ENCODE assay signal across 25 mouse cellular contexts in the genomic region with DNA sequence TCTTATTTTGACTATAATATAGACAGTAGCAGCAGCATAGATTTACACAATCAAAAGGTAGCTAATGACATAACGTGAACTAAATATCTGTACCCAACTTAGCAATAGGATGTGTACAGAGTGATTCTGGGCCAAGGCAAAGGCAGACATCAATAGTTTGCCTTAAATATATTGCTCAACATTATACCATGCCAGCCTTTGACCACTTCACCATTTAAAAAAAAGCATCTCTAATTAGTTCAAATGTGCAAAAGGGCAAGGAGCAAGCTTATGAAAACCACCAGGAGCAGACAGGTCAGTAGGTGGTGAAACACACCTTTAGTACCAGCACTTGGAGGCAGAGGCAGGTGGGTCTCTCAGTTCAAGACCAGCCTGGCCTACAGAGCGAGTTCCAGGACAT. TPM values are rescaled to one million over a fixed set of nuclear protein-coding genes. Genes with fewer than 3 reads are reported as not detected.
DNase-seq lines count a peak whose midpoint lies in the region; ATAC-seq and TF ChIP-seq lines count a peak whose summit lies in the region.
"Had no signal": no experiment of that assay in that cellular context is flagged by ENCODE, and none has a peak within 500 bp of the region (broad histone marks: within the 10 kb centered on the region; RNA-seq: fewer than 3 reads in every experiment).

No protein-coding gene starts in this region.

- no peaks in the 10 kb centered on the region for H3K27me3 ChIP-seq in intestine, postnatal 0 days (replicated peaks; ENCODE audit: control insufficient read depth, insufficient read depth, low read length)
- H3K27me3 ChIP-seq in intestine, embryonic 15.5 days (replicated peaks), result no peaks in the 10 kb centered on the region
- H3K27me3 ChIP-seq in liver, adult 2 months (ENCODE audit: control insufficient read depth, insufficient read depth, low read length), result no peaks in the 10 kb centered on the region
- H3K27me3 ChIP-seq in liver, embryonic 12.5 days (replicated peaks), result no peaks in the 10 kb centered on the region
- H3K27me3 ChIP-seq in liver, postnatal 0 days (ENCODE audit: insufficient read depth, low read length), result no peaks in the 10 kb centered on the region
- H3K27me3 ChIP-seq: CH12.LX, Patski had no signal

- no peak for TF ChIP-seq CTCF in intestine, postnatal 0 days (IDR thresholded peaks at IDR 0.05; ENCODE audit: low read depth)
- TF ChIP-seq CTCF in liver, adult 2 months (IDR thresholded peaks at IDR 0.05; ENCODE audit: low read depth, low read length), result no peak
- TF ChIP-seq CTCF in liver, postnatal 0 days (IDR thresholded peaks at IDR 0.05; ENCODE audit: low read depth), result no peak

- no peak for TF ChIP-seq POLR2A in liver, adult 2 months (IDR thresholded peaks at IDR 0.05; ENCODE audit: extremely low read depth, insufficient read depth, low read length)

- no peak for ATAC-seq in intestine, postnatal 0 days
- no peak for ATAC-seq in intestine, embryonic 15.5 days
- ATAC-seq in liver, embryonic 12.5 days, result no peak
- ATAC-seq in liver, postnatal 0 days, result peak; percentile 35
- ATAC-seq: activated CD4-positive, CD25-positive, alpha-beta regulatory T cell, adult 4 months; CD4-positive, CD25-positive, alpha-beta regulatory T cell, adult 4 months; Patski had no signal

- peaks cover 36% of the 10 kb centered on the region for H3K36me3 ChIP-seq in intestine, postnatal 0 days (ENCODE audit: control insufficient read depth, insufficient read depth)
- H3K36me3 ChIP-seq in intestine, embryonic 15.5 days, result peaks cover 6% of the 10 kb centered on the region; the same call in 1 of the 2 replicates
- peaks cover 52% of the 10 kb centered on the region for H3K36me3 ChIP-seq in liver, adult 2 months (ENCODE audit: control insufficient read depth, insufficient read depth, low read length)
- H3K36me3 ChIP-seq in liver, embryonic 12.5 days, result peaks cover 43% of the 10 kb centered on the region
- H3K36me3 ChIP-seq in liver, postnatal 0 days (replicated peaks; ENCODE audit: insufficient read depth, low read length), result peaks cover 26% of the 10 kb centered on the region

- no peaks in the 10 kb centered on the region for H3K9me3 ChIP-seq in intestine, postnatal 0 days (ENCODE audit: control insufficient read depth)
- no peaks in the 10 kb centered on the region for H3K9me3 ChIP-seq in intestine, embryonic 15.5 days
- no peaks in the 10 kb centered on the region for H3K9me3 ChIP-seq in liver, embryonic 12.5 days (replicated peaks)
- H3K9me3 ChIP-seq in liver, postnatal 0 days (ENCODE audit: low read length), result no peaks in the 10 kb centered on the region
- H3K9me3 ChIP-seq: G1E had no signal

- peak; percentile 84 for DNase-seq in liver, adult 2 months (ENCODE audit: extremely low read depth, low read depth, low spot score)
- DNase-seq in liver, postnatal 0 days, result no peak
- no peak for DNase-seq in liver
- DNase-seq: adrenal gland, adult 2 months; adrenal gland, adult 8-10 months; adrenal gland, postnatal 10 days; adrenal gland, postnatal 14 days; adrenal gland, postnatal 25 days; adrenal gland, postnatal 36 days; B cell, adult 2 months; cerebellum, adult 11 months; cerebellum, adult 11-12 months; cerebellum, adult 18-20 months had no signal

- H3K79me2 ChIP-seq in liver, adult 2 months (ENCODE audit: control insufficient read depth, insufficient read depth, low read length), result peaks cover 16% of the 10 kb centered on the region; the same call in 1 of the 2 replicates

- H3K9ac ChIP-seq in intestine, postnatal 0 days (ENCODE audit: low read depth, low read length), result no peak overlapping the region
- no peak overlapping the region for H3K9ac ChIP-seq in intestine, embryonic 15.5 days
- H3K9ac ChIP-seq in liver, adult 2 months (ENCODE audit: low read depth, low read length), result no peak overlapping the region
- H3K9ac ChIP-seq in liver, embryonic 12.5 days, result no peak overlapping the region
- H3K9ac ChIP-seq in liver, postnatal 0 days (replicated peaks), result no peak overlapping the region

- 94% methylated on average over 2 of the region's 2 CpGs for WGBS in intestine, postnatal 0 days
- 88% methylated on average over 2 of the region's 2 CpGs for WGBS in intestine, embryonic 15.5 days
- 38% methylated on average over 2 of the region's 2 CpGs for WGBS in liver, adult 2 months
- 72% methylated on average over 2 of the region's 2 CpGs for WGBS in liver, embryonic 12.5 days (ENCODE audit: insufficient replicate concordance)
- 77% methylated on average over 2 of the region's 2 CpGs for WGBS in liver, postnatal 0 days (ENCODE audit: insufficient replicate concordance)

- no peak overlapping the region for H3K4me3 ChIP-seq in intestine, postnatal 0 days (ENCODE audit: low read depth, low read length)
- H3K4me3 ChIP-seq in intestine, embryonic 15.5 days (replicated peaks), result no peak overlapping the region
- H3K4me3 ChIP-seq in liver, adult 2 months (ENCODE audit: insufficient read depth, low read depth, low read length), result no peak overlapping the region
- no peak overlapping the region for H3K4me3 ChIP-seq in liver, embryonic 12.5 days
- H3K4me3 ChIP-seq in liver, postnatal 0 days (ENCODE audit: low read depth, low read length), result no peak overlapping the region

- 0 out of 2 replicates have a peak, but pooled peaks cover 6% of the 10 kb centered on the region for H3K4me1 ChIP-seq in intestine, postnatal 0 days (replicated peaks; ENCODE audit: control insufficient read depth, insufficient read depth, low read length)
- 0 out of 2 replicates have a peak, but pooled peaks cover 5% of the 10 kb centered on the region for H3K4me1 ChIP-seq in intestine, embryonic 15.5 days (replicated peaks)
- H3K4me1 ChIP-seq in liver, adult 2 months (ENCODE audit: control insufficient read depth, insufficient read depth, low read length), result peaks cover 37% of the 10 kb centered on the region
- H3K4me1 ChIP-seq in liver, embryonic 12.5 days, result peaks cover 21% of the 10 kb centered on the region
- H3K4me1 ChIP-seq in liver, postnatal 0 days (ENCODE audit: insufficient read depth), result peaks cover 22% of the 10 kb centered on the region

- H3K4me2 ChIP-seq in intestine, postnatal 0 days (replicated peaks; ENCODE audit: low read depth), result no peak overlapping the region
- no peak overlapping the region for H3K4me2 ChIP-seq in intestine, embryonic 15.5 days (replicated peaks)
- no peak overlapping the region for H3K4me2 ChIP-seq in liver, embryonic 12.5 days
- H3K4me2 ChIP-seq in liver, postnatal 0 days (ENCODE audit: low read depth, low read length), result no peak overlapping the region

- TF ChIP-seq EP300 in liver, postnatal 0 days (IDR thresholded peaks at IDR 0.05; ENCODE audit: low read depth), result peak; percentile 73

- H3K27ac ChIP-seq in intestine, postnatal 0 days (ENCODE audit: low read depth, low read length), result peak overlapping the region; percentile 15; the same call in 1 of the 2 replicates
- no peak overlapping the region for H3K27ac ChIP-seq in intestine, embryonic 15.5 days
- peak overlapping the region; percentile 37 for H3K27ac ChIP-seq in liver, adult 2 months (replicated peaks; ENCODE audit: insufficient read depth, low read depth, low read length)
- no peak overlapping the region for H3K27ac ChIP-seq in liver, embryonic 12.5 days
- H3K27ac ChIP-seq in liver, postnatal 0 days (ENCODE audit: low read depth), result peak overlapping the region; percentile 60; the same call in 1 of the 2 replicates

RNA-seq across cellular contexts. Expression of a gene that starts 12.6 kb away (rescaled TPM):
- 254 and 260 TPM in 2 replicates for polyA plus RNA-seq in intestine, postnatal 0 days (2015; fragmentation: Nextera tagmentation; extraction: Ambion mirVana)
- polyA plus RNA-seq in intestine, embryonic 15.5 days (2015; fragmentation: Nextera tagmentation; extraction: Ambion mirVana), result 243 TPM in 2 replicates
- total RNA-seq in liver, adult 2 months (2014; rRNA removed), result 510 and 624 TPM in 2 replicates
- 137 and 155 TPM in 2 replicates for polyA plus RNA-seq in liver, adult 2 months (2012; rRNA removed)
- polyA plus RNA-seq in liver, embryonic 12.5 days (2016; fragmentation: Nextera tagmentation; extraction: Ambion mirVana), result 77.0 and 77.2 TPM in 2 replicates
- 120 and 121 TPM in 2 replicates for polyA plus RNA-seq in liver, postnatal 0 days (2015; fragmentation: Nextera tagmentation; extraction: Ambion mirVana)

RNA-seq across cellular contexts. Expression of a gene that starts 12.8 kb away (rescaled TPM):
- polyA plus RNA-seq in intestine, postnatal 0 days (2015; fragmentation: Nextera tagmentation; extraction: Ambion mirVana), result 6.7 TPM in 2 replicates
- polyA plus RNA-seq in intestine, embryonic 15.5 days (2015; fragmentation: Nextera tagmentation; extraction: Ambion mirVana), result 8.3 and 8.6 TPM in 2 replicates
- total RNA-seq in liver, adult 2 months (2014; rRNA removed), result 18.7 and 21.1 TPM in 2 replicates
- polyA plus RNA-seq in liver, adult 2 months (2012; rRNA removed), result 2.8 and 2.9 TPM in 2 replicates
- 7.6 TPM in 2 replicates for polyA plus RNA-seq in liver, embryonic 12.5 days (2016; fragmentation: Nextera tagmentation; extraction: Ambion mirVana)
- 3.4 and 3.6 TPM in 2 replicates for polyA plus RNA-seq in liver, postnatal 0 days (2015; fragmentation: Nextera tagmentation; extraction: Ambion mirVana)

RNA-seq across cellular contexts. Expression of a gene that starts 50.7 kb away (rescaled TPM):
- 0.26 and 0.56 TPM in 2 replicates for polyA plus RNA-seq in intestine, postnatal 0 days (2015; fragmentation: Nextera tagmentation; extraction: Ambion mirVana)
- 0.13 and 0.28 TPM in 2 replicates for polyA plus RNA-seq in intestine, embryonic 15.5 days (2015; fragmentation: Nextera tagmentation; extraction: Ambion mirVana)
- not detected in 2 replicates for total RNA-seq in liver, adult 2 months (2014; rRNA removed)
- polyA plus RNA-seq in liver, adult 2 months (2012; rRNA removed), result 0.17 TPM in 1 of 2 replicates, not detected in the other
- polyA plus RNA-seq in liver, embryonic 12.5 days (2016; fragmentation: Nextera tagmentation; extraction: Ambion mirVana), result 0.10 and 0.33 TPM in 2 replicates
- 0.12 and 0.19 TPM in 2 replicates for polyA plus RNA-seq in liver, postnatal 0 days (2015; fragmentation: Nextera tagmentation; extraction: Ambion mirVana)
- total RNA-seq: adrenal gland, adult 2 months; adrenal gland, postnatal 14 days; adrenal gland, postnatal 25 days; adrenal gland, postnatal 36 days; MEL had no signal
- polyA plus RNA-seq: activated CD4-positive, CD25-positive, alpha-beta regulatory T cell, adult 4 months; adrenal gland, adult 2 months; C2C12; CD4-positive, CD25-positive, alpha-beta regulatory T cell, adult 4 months had no signal

RNA-seq across cellular contexts. Expression of a gene that starts 54.4 kb away (rescaled TPM):
- not detected in 2 replicates for polyA plus RNA-seq in intestine, postnatal 0 days (2015; fragmentation: Nextera tagmentation; extraction: Ambion mirVana)
- not detected in 2 replicates for polyA plus RNA-seq in intestine, embryonic 15.5 days (2015; fragmentation: Nextera tagmentation; extraction: Ambion mirVana)
- not detected in 2 replicates for total RNA-seq in liver, adult 2 months (2014; rRNA removed)
- polyA plus RNA-seq in liver, adult 2 months (2012; rRNA removed), result not detected in 2 replicates
- not detected in 2 replicates for polyA plus RNA-seq in liver, embryonic 12.5 days (2016; fragmentation: Nextera tagmentation; extraction: Ambion mirVana)
- polyA plus RNA-seq in liver, postnatal 0 days (2015; fragmentation: Nextera tagmentation; extraction: Ambion mirVana), result not detected in 2 replicates
- total RNA-seq: adrenal gland, adult 18-20 months; adrenal gland, adult 2 months; adrenal gland, adult 8-10 months; adrenal gland, postnatal 10 days; adrenal gland, postnatal 14 days; adrenal gland, postnatal 25 days; adrenal gland, postnatal 36 days; adrenal gland, postnatal 4 days; CH12.LX; G1E; MEL had no signal
- polyA plus RNA-seq: activated CD4-positive, CD25-positive, alpha-beta regulatory T cell, adult 4 months; adrenal gland, adult 2 months; C2C12; CD4-positive, CD25-positive, alpha-beta regulatory T cell, adult 4 months; G1E; Patski had no signal

Comparison
In these comparisons a context has a peak if more than half of its experiments do, and no peak if none do; other contexts are left out.
1. H3K27ac ChIP-seq: peak in intestine, postnatal 0 days (single experiment), liver, adult 2 months (single experiment) and liver, postnatal 0 days (single experiment); none in intestine, embryonic 15.5 days (single experiment) and liver, embryonic 12.5 days (single experiment).